Mouse (Mus musculus) kidney, postnatal 0 days (tissue): Measurements from ENCODE around the gene 3110082J24Rik. TPM values are rescaled to one million over a fixed set of nuclear protein-coding genes. Genes with fewer than 3 reads are reported as not detected.

Source experiments
- ATAC-seq: fragments of 200-750 bp; cut with Nextera tagmentation; replicated peaks from 2 replicates; pipeline ENCODE4 v1.8.0; 2017; ENCODE audit warnings: low read depth, moderate number of reproducible peaks, moderate TSS enrichment, moderate library complexity; ENCODE audit not compliant: low FRiP score
- DNase-seq: peaks from one replicate; pipeline ENCODE4 v3.0.0-alpha.2; 2016; ENCODE audit warnings: low spot score
- H3K27ac ChIP-seq: fragments of 300-500 bp; sonication (generic); 2 replicates; pipeline ENCODE4 v1.5.1; 2014; ENCODE audit warnings: mild to moderate bottlenecking
- H3K27me3 ChIP-seq: fragments of 300-500 bp; sonication (generic); 2 replicates; pipeline ENCODE4 v1.6.1; 2014; ENCODE audit warnings: low read length, mixed read lengths; ENCODE audit not compliant: insufficient read depth
- H3K36me3 ChIP-seq: fragments of 300-500 bp; sonication (generic); 2 replicates; pipeline ENCODE4 v1.6.1; 2014; ENCODE audit warnings: low read length, mixed read lengths; ENCODE audit not compliant: insufficient read depth
- H3K4me1 ChIP-seq: fragments of 300-500 bp; sonication (generic); replicated peaks from 2 replicates; pipeline ENCODE4 v1.6.1; 2014; ENCODE audit warnings: antibody characterized with exemption, low read length, mixed read lengths; ENCODE audit not compliant: insufficient read depth
- H3K4me2 ChIP-seq: fragments of 300-500 bp; sonication (generic); 2 replicates; pipeline ENCODE4 v1.6.1; 2014; ENCODE audit warnings: mild to moderate bottlenecking, low read length, moderate library complexity, mixed read lengths
- H3K4me3 ChIP-seq: fragments of 300-500 bp; sonication (generic); replicated peaks from 2 replicates; pipeline ENCODE4 v1.5.1; 2014; ENCODE audit warnings: low read depth, low read length
- H3K9ac ChIP-seq: fragments of 300-500 bp; sonication (generic); 2 replicates; pipeline ENCODE4 v1.6.1; 2014; ENCODE audit warnings: low read depth, low read length
- H3K9me3 ChIP-seq: fragments of 300-500 bp; sonication (generic); replicated peaks from 2 replicates; pipeline ENCODE4 v1.6.1; 2016; ENCODE audit warnings: low read length, inconsistent platforms, mixed read lengths
- CTCF ChIP-seq: IDR thresholded peaks from 2 replicates; pipeline ENCODE4 v1.5.1; 2016; ENCODE audit warnings: antibody characterized with exemption, low read depth, mild to moderate bottlenecking, moderate library complexity
- WGBS: fragments of 180-500 bp; shearing (Covaris S2); extraction: QIAGEN DNeasy Blood & Tissue Kit; methylation state at CpG from one replicate; pipeline ENCODE4 v1.1.7; 2014; 5-methylcytosine and 5-hydroxymethylcytosine counted together
- polyA plus RNA-seq: library from polyadenylated mRNA; unstranded; fragments of >200 nt; fragmentation: Nextera tagmentation; extraction: Ambion mirVana; gene quantifications from 2 replicates; pipeline ENCODE4 v1.2.1, GENCODE M21; 2015

3110082J24Rik gene
- polyA plus RNA-seq, 1 experiment from 2014 or later, result not detected

DNA sequence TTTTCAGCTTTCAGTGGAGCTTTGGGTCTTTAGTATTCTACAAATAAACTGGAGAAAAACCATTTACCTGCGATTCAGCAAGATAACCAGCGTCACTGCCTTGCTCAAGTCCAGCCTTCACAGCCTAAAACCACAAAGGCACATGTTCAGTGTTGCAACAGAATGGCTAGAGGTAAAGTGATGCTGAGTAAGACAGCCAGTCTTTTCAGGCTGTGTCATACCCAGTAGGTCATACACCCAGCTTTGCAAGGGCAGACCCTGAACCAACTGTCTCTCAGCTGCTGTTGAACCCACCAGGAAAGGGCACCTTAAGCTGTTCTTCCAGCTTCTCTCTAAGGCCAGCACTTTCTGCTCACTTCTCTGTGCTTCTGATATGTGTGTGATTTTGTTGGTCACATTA is 26.3 kb upstream of the 3110082J24Rik start:
- Histone ChIP-seq H3K9me3 (no peaks in the 10 kb centered on the region), H3K4me2 (no peak overlapping the region), H3K27ac (no peak overlapping the region), H3K27me3 (no peaks in the 10 kb centered on the region), H3K4me1 (no peaks in the 10 kb centered on the region), H3K9ac (no peak overlapping the region), H3K4me3 (no peak overlapping the region), H3K36me3 (peaks cover 61% of the 10 kb centered on the region)
- ATAC-seq (no peak), DNase-seq (no peak)
- no peak for TF ChIP-seq CTCF
- 96% methylated on average over 2 of the region's 2 CpGs for WGBS

DNA sequence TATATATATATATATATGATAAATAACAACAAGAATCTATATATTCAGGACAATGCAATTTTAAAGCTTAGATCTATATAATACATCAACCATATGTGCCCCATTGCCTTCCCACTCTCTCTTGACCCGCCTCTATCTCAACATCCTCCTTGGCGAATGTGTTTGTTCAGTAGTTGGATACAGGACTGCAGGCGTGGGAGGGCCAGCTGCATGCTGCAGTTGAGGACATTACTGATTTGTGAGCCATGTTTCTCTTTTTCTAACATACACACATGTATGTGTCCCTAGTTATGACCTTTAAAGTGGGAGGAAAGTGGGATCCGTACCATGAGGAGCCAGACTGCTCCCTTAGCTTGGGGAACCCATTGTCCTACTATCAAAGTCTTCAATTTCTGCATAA is 25.4 kb upstream of the 3110082J24Rik start:
- TF ChIP-seq CTCF, result no peak
- no peak overlapping the region for H3K9ac ChIP-seq
- no peaks in the 10 kb centered on the region for H3K4me1 ChIP-seq

DNA sequence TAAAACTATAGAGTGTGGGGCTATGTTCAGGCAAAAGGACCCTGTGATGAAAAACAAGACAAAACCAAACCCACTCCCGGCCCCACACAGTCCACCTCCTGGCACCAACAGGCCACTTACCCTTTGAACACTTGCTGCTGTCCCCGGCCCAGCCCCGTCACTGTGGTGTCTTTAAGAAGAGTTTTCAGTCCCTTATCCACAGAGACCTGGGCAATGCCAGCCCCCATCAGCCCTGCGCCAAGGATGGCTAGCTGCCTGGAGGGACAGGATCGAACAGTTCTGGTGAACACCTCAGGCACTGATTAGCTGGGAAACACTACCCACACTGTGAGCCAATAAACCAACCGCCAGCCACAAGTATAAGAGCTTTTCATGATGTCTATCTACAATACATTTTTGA is 22.8 kb upstream of the 3110082J24Rik start:
- Histone ChIP-seq H3K27ac (no peak overlapping the region), H3K36me3 (peaks cover 64% of the 10 kb centered on the region), H3K4me2 (no peak overlapping the region), H3K4me1 (no peaks in the 10 kb centered on the region), H3K27me3 (no peaks in the 10 kb centered on the region), H3K9ac (no peak overlapping the region), H3K4me3 (no peak overlapping the region), H3K9me3 (no peaks in the 10 kb centered on the region)
- ATAC-seq (no peak), DNase-seq (no peak)
- 95% methylated on average over 6 of the region's 6 CpGs for WGBS
- TF ChIP-seq CTCF, result no peak

More for the DNA sequence above, 25.4 kb upstream of the 3110082J24Rik start:
- Histone ChIP-seq H3K4me3 (no peak overlapping the region), H3K27me3 (no peaks in the 10 kb centered on the region), H3K36me3 (peaks cover 62% of the 10 kb centered on the region), H3K9me3 (no peaks in the 10 kb centered on the region), H3K4me2 (no peak overlapping the region), H3K27ac (no peak overlapping the region)
- ATAC-seq (no peak), DNase-seq (no peak)
- WGBS, result 56% methylated on average over 4 of the region's 4 CpGs

DNA sequence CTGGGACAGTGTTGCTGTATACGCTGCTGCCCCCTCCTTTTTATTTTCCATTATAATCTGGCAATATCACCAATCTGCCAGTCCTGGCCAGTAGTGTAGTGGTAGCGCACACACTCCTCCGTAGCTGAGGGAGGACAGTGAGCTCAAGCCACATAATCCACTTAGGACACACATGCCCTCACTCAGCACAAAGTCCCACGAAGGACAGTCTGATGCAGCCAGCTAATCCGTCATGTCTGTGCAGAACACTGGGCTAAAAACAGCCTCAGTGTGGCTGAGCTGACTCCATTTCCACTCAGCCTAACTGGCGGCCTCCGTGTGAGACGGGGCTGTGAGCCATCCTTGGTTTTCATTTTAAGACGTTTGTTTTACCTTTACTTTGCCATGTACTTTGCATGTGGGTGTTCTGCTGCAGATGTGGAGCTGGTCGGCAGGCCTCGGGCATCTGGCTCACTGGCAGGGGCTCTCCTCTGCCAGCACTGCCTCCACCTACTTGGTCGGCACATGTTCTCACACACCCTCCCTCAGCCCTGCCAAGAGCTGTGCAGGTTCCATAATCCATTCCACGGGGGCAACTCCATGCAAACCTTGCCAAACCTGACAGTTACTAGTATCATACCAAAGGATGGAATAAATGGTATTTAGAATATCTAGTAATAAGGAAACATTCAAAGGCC is 22.2 kb upstream of the 3110082J24Rik start:
- H3K27me3 ChIP-seq, result no peaks in the 10 kb centered on the region
- H3K36me3 ChIP-seq, result peaks cover 68% of the 10 kb centered on the region
- 93% methylated on average over 13 of the region's 13 CpGs for WGBS
- no peak overlapping the region for H3K4me3 ChIP-seq
- H3K27ac ChIP-seq, result no peak overlapping the region
- no peak overlapping the region for H3K4me2 ChIP-seq
- H3K4me1 ChIP-seq, result no peaks in the 10 kb centered on the region
- TF ChIP-seq CTCF, result no peak
- H3K9me3 ChIP-seq, result no peaks in the 10 kb centered on the region
- H3K9ac ChIP-seq, result no peak overlapping the region
- DNase-seq (no peak), ATAC-seq (no peak)

DNA sequence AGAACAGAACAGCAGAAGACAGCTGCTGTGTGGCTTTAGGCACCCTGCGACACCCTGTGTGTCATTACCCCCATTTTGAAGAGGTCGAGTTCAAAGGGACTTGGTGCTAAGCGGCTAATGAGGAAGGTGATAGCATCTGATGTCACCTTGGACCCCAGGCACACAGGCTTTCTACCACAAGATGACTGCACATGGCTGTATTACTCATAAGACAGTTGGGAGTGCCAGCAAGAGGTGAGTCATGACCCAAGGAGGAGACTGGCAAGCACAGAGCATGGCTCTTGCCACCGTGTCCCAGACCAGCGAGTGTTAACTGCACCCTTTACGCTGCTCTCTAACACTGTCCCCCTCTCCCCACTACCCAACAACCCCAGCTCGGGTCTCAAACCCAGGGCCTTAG is 20.9 kb upstream of the 3110082J24Rik start:
- no peak for TF ChIP-seq CTCF
- H3K9ac ChIP-seq, result no peak overlapping the region
- WGBS, result 77% methylated on average over 7 of the region's 7 CpGs
- DNase-seq (no peak), ATAC-seq (no peak; the same call in 1 of the 2 replicates)
- no peak overlapping the region for H3K4me2 ChIP-seq
- H3K9me3 ChIP-seq, result no peaks in the 10 kb centered on the region
- H3K27me3 ChIP-seq, result no peaks in the 10 kb centered on the region
- H3K4me1 ChIP-seq, result no peaks in the 10 kb centered on the region
- no peak overlapping the region for H3K4me3 ChIP-seq
- peaks cover 69% of the 10 kb centered on the region for H3K36me3 ChIP-seq
- H3K27ac ChIP-seq, result no peak overlapping the region

DNA sequence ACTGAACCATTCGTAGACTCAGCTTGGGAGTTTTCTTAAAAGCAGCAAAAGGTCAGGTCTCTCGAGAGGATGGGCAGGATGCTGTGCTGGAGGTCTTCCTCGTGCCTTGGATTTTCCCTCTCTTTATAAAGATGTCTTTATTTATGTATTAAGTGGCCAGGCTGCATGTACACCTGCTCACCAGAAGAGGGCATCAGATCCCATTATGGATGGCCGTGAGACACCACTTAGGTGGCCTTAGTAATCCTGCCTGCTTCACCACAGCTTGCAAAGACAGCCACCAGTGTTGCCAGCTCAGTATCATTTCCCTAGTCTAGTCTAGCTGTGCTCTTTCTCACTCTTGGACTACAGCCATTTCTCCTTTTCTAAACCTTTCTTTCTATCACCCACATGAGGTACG is 19.7 kb upstream of the 3110082J24Rik start:
- no peak overlapping the region for H3K4me3 ChIP-seq

DNA sequence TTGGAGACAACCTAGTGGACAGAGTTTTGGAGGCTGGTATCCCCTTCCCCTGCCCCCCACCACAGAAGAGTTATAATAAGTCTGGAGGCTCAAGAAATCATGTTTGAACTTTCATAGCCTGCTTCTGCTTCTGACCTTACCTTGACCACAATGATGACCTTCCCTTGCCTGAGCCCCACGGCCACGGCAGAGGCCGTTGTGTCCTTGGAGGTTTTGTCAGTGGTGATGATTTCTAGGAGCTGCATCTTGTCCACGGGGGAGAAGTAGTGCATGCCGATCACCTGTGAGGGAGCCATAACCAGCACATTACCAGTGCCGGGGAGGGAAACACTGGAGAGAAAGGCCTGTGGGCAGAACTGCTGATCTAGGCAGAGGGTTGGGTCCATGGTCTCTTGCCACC is 16.6 kb upstream of the 3110082J24Rik start:
- ATAC-seq, result no peak
- TF ChIP-seq CTCF, result no peak
- no peak overlapping the region for H3K27ac ChIP-seq
- H3K9me3 ChIP-seq, result no peaks in the 10 kb centered on the region
- H3K4me2 ChIP-seq, result no peak overlapping the region
- WGBS, result 84% methylated on average over 6 of the region's 6 CpGs
- H3K36me3 ChIP-seq, result peaks cover 67% of the 10 kb centered on the region
- no peak for DNase-seq
- no peaks in the 10 kb centered on the region for H3K4me1 ChIP-seq
- H3K27me3 ChIP-seq, result no peaks in the 10 kb centered on the region
- no peak overlapping the region for H3K4me3 ChIP-seq
- no peak overlapping the region for H3K9ac ChIP-seq

More for the DNA sequence above, 19.7 kb upstream of the 3110082J24Rik start:
- H3K36me3 ChIP-seq, result peaks cover 74% of the 10 kb centered on the region
- ATAC-seq (no peak; the same call in 1 of the 2 replicates), DNase-seq (peak; percentile 63)
- TF ChIP-seq CTCF, result peak; percentile 84
- no peak overlapping the region for H3K27ac ChIP-seq
- WGBS, result 44% methylated on average over 5 of the region's 5 CpGs
- H3K9me3 ChIP-seq, result no peaks in the 10 kb centered on the region
- no peak overlapping the region for H3K9ac ChIP-seq
- H3K27me3 ChIP-seq, result no peaks in the 10 kb centered on the region
- no peaks in the 10 kb centered on the region for H3K4me1 ChIP-seq
- H3K4me2 ChIP-seq, result no peak overlapping the region
